Mouse (Mus musculus): ENCODE results near the gene Zkscan16. TPM values are rescaled to one million over a fixed set of nuclear protein-coding genes. Genes with fewer than 3 reads are reported as not detected.

Zkscan16 gene
- polyA plus RNA-seq, 1 experiment = 0.04 TPM

DNA sequence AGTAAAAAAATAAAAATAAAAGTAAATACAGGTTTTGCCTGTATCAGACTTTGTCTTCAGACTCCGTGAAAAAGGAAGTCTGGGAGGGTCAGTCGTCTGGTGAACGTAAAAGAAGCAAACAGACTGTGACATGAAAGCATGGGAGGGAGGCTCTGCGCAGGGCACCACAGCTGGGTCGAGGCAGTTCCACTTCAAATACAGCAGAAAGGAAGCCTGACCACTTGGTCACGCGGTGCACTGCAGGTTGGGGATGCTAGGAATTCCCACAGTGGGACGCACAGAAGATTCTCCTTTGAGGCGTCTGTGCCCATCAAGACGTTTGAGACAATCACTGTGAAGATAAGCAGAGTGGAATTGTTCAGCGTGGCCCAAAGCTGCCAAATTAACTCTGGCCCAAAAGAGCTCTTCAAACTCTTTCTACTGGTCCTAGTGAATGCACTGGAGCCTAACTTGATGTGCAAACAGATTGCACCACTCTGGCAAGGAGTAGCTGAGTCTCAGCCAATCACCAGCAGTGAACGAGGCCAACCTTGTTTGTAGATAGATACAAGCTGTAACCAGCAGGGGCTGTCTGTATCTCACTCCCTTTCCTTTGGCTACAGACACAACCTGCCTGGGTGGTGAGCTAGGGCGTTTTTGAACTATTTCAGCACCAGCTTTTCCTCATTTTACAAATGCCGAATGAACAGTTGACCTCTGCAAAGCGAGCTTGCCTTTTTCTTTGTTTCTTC lies 8.5 kb upstream of the Zkscan16 start:
- DNase-seq = peak; percentile 28
- 28% methylated on average over 15 of the region's 15 CpGs for WGBS

DNA sequence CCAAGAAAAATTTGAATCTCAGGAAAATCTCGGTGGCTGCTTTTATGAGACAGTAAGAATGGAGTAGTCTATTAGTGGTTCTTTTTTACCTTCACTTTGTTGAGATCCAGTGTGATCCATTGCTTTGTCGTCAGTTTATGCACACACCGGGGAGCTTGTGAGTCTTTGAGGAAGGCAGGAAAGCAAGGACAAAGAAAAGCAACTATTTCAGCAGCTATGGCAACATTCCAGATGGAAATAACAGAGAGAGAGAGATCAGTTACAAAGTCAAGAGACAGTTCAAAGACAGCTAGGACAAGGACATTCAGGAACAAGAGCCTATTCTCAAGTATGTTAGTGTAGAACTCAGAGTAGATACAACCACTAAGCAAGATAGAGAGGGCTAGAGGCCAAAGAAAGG lies 7.6 kb upstream of the Zkscan16 start:
- DNase-seq = no peak
- H3K4me1 ChIP-seq (replicated peaks; ENCODE audit: control insufficient read depth, insufficient read depth, low read length) = peaks cover 3% of the 10 kb centered on the region; the same call in 1 of the 2 replicates
- TF ChIP-seq POLR2A (IDR thresholded peaks at IDR 0.05; ENCODE audit: control insufficient read depth, extremely low read depth, insufficient read depth, low read length, poor library complexity) (no peak), CTCF (IDR thresholded peaks at IDR 0.05; ENCODE audit: borderline replicate concordance, control insufficient read depth, extremely low read depth, insufficient read depth, low read length, poor library complexity) (no peak)
- H3K27ac ChIP-seq (ENCODE audit: control insufficient read depth, insufficient read depth, low read length) = no peak overlapping the region
- 89% methylated on average over 3 of the region's 3 CpGs for WGBS
- H3K36me3 ChIP-seq (ENCODE audit: control insufficient read depth, insufficient read depth, low read length) = no peaks in the 10 kb centered on the region
- no peaks in the 10 kb centered on the region; the same call in 1 of the 2 replicates for H3K27me3 ChIP-seq (ENCODE audit: control insufficient read depth, insufficient read depth, low read length)
- no peak overlapping the region for H3K4me3 ChIP-seq (ENCODE audit: control insufficient read depth, insufficient read depth, low read length)

More for the DNA sequence above, 8.5 kb upstream of the Zkscan16 start:
- Histone ChIP-seq H3K27me3 (ENCODE audit: control insufficient read depth, insufficient read depth, low read length) (no peaks in the 10 kb centered on the region; the same call in 1 of the 2 replicates), H3K36me3 (ENCODE audit: control insufficient read depth, insufficient read depth, low read length) (no peaks in the 10 kb centered on the region), H3K4me1 (replicated peaks; ENCODE audit: control insufficient read depth, insufficient read depth, low read length) (peaks cover 3% of the 10 kb centered on the region; the same call in 1 of the 2 replicates), H3K4me3 (ENCODE audit: control insufficient read depth, insufficient read depth, low read length) (no peak overlapping the region), H3K27ac (ENCODE audit: control insufficient read depth, insufficient read depth, low read length) (no peak overlapping the region)
- TF ChIP-seq POLR2A (IDR thresholded peaks at IDR 0.05; ENCODE audit: control insufficient read depth, extremely low read depth, insufficient read depth, low read length, poor library complexity) = no peak
- no peak for TF ChIP-seq CTCF (IDR thresholded peaks at IDR 0.05; ENCODE audit: borderline replicate concordance, control insufficient read depth, extremely low read depth, insufficient read depth, low read length, poor library complexity)

DNA sequence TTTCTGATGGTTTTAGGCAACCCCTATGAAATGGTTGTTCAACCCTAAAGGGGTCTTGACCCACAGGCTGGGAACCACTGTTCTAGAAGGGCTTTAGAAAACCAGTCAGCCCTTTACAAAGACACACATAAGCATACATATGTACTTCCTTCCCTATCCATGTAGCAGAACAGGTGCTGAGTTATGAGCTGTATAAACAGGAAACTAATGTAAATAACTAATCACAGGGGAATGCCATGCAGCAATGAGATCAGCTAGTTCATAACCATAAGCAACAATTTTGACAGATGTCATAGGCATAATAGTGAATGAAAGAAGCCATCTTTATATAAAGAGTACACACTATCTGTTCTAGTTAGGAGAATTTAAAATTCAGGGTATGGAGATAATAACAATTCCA lies 1.8 kb upstream of the Zkscan16 start:
- Histone ChIP-seq H3K4me3 (ENCODE audit: control insufficient read depth, insufficient read depth, low read length) (no peak overlapping the region), H3K4me1 (replicated peaks; ENCODE audit: control insufficient read depth, insufficient read depth, low read length) (peaks cover 14% of the 10 kb centered on the region), H3K27me3 (ENCODE audit: control insufficient read depth, insufficient read depth, low read length) (no peaks in the 10 kb centered on the region; the same call in 1 of the 2 replicates), H3K36me3 (ENCODE audit: control insufficient read depth, insufficient read depth, low read length) (no peaks in the 10 kb centered on the region), H3K27ac (ENCODE audit: control insufficient read depth, insufficient read depth, low read length) (no peak overlapping the region)
- TF ChIP-seq POLR2A (IDR thresholded peaks at IDR 0.05; ENCODE audit: control insufficient read depth, extremely low read depth, insufficient read depth, low read length, poor library complexity) (no peak), CTCF (IDR thresholded peaks at IDR 0.05; ENCODE audit: borderline replicate concordance, control insufficient read depth, extremely low read depth, insufficient read depth, low read length, poor library complexity) (no peak)
- DNase-seq = no peak

DNA sequence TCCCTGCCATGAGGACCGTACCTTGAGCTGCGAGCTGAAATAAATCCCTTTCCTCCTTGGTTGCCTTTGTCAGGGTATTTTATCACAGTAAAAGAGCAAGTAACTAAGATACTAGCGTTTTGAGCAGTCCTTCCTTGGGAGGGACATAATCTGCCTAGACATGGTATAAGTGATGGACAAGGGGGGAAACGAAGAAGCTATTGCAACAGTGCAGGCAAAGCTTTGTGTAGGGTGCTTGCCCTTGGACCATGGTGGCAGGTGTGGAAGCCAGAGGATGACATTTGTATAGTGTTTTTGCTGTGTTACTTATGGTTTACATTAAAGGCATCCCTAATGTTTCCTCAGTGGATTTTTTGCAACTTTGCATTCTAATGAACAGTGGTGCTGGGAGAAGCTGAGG lies 486 bp upstream of the Zkscan16 start:
- 87% methylated on average over 4 of the region's 4 CpGs for WGBS

DNA sequence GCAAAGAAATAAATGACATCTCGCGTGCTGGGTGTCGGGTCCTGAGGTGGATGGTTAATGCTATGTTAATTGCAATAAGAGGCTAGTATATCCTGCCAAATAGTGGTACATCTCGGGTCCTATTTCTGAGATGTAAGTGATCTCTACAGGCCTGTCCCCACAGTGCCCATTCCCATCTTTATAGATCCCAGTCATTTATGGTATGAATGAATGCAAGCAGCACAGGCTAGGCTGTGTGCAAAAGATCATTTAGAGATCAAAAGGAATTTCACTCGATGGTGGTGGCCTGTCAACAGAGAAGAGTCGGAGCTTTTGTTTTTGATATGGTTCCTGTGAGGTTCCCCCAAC lies 752 bp downstream of the Zkscan16 start:
- WGBS = 5% methylated on average over 6 of the region's 6 CpGs
- TF ChIP-seq CTCF (IDR thresholded peaks at IDR 0.05; ENCODE audit: borderline replicate concordance, control insufficient read depth, extremely low read depth, insufficient read depth, low read length, poor library complexity) = no peak
- no peak for TF ChIP-seq POLR2A (IDR thresholded peaks at IDR 0.05; ENCODE audit: control insufficient read depth, extremely low read depth, insufficient read depth, low read length, poor library complexity)
- no peak for DNase-seq
- Histone ChIP-seq H3K27ac (ENCODE audit: control insufficient read depth, insufficient read depth, low read length) (no peak overlapping the region), H3K36me3 (ENCODE audit: control insufficient read depth, insufficient read depth, low read length) (no peaks in the 10 kb centered on the region), H3K27me3 (ENCODE audit: control insufficient read depth, insufficient read depth, low read length) (no peaks in the 10 kb centered on the region; the same call in 1 of the 2 replicates), H3K4me1 (replicated peaks; ENCODE audit: control insufficient read depth, insufficient read depth, low read length) (peaks cover 14% of the 10 kb centered on the region), H3K4me3 (ENCODE audit: control insufficient read depth, insufficient read depth, low read length) (peak overlapping the region; percentile 54; the same call in 1 of the 2 replicates)

More for the DNA sequence above, 486 bp upstream of the Zkscan16 start:
- Histone ChIP-seq H3K27ac (ENCODE audit: control insufficient read depth, insufficient read depth, low read length) (no peak overlapping the region), H3K4me3 (ENCODE audit: control insufficient read depth, insufficient read depth, low read length) (no peak overlapping the region), H3K4me1 (replicated peaks; ENCODE audit: control insufficient read depth, insufficient read depth, low read length) (peaks cover 14% of the 10 kb centered on the region), H3K36me3 (ENCODE audit: control insufficient read depth, insufficient read depth, low read length) (no peaks in the 10 kb centered on the region), H3K27me3 (ENCODE audit: control insufficient read depth, insufficient read depth, low read length) (no peaks in the 10 kb centered on the region; the same call in 1 of the 2 replicates)
- TF ChIP-seq POLR2A (IDR thresholded peaks at IDR 0.05; ENCODE audit: control insufficient read depth, extremely low read depth, insufficient read depth, low read length, poor library complexity) (no peak), CTCF (IDR thresholded peaks at IDR 0.05; ENCODE audit: borderline replicate concordance, control insufficient read depth, extremely low read depth, insufficient read depth, low read length, poor library complexity) (no peak)
- no peak for DNase-seq

DNA sequence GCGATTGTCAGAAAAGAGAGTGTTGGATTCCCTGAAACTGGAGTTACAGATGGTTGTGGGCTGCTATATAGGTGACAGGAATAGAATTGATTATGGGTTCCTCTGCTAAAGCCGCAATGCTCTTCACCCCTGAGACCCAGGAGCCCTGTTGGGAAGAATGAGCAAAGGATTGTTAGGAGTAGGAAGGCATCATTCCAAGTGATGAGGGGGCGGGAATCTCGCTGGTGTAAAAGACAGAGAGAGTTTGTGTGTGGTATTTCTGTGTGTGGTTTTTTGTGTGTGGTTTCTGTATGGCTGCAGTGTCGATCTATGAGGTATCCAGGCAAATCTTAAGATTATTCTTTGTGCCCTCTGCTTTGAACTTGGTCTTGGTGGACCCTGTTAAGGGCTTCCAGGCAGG lies 1.3 kb downstream of the Zkscan16 start:
- Histone ChIP-seq H3K4me3 (ENCODE audit: control insufficient read depth, insufficient read depth, low read length) (no peak overlapping the region), H3K36me3 (ENCODE audit: control insufficient read depth, insufficient read depth, low read length) (no peaks in the 10 kb centered on the region), H3K27ac (ENCODE audit: control insufficient read depth, insufficient read depth, low read length) (no peak overlapping the region), H3K27me3 (ENCODE audit: control insufficient read depth, insufficient read depth, low read length) (no peaks in the 10 kb centered on the region; the same call in 1 of the 2 replicates), H3K4me1 (replicated peaks; ENCODE audit: control insufficient read depth, insufficient read depth, low read length) (peaks cover 14% of the 10 kb centered on the region)
- WGBS = 27% methylated on average over 5 of the region's 5 CpGs
- TF ChIP-seq POLR2A (IDR thresholded peaks at IDR 0.05; ENCODE audit: control insufficient read depth, extremely low read depth, insufficient read depth, low read length, poor library complexity) (no peak), CTCF (IDR thresholded peaks at IDR 0.05; ENCODE audit: borderline replicate concordance, control insufficient read depth, extremely low read depth, insufficient read depth, low read length, poor library complexity) (no peak)
- DNase-seq = no peak
